Mouse (Mus musculus): ENCODE data around the gene Uggt1. TPM values are rescaled to one million over a fixed set of nuclear protein-coding genes. Genes with fewer than 3 reads are reported as not detected.

The Uggt1 gene
- polyA plus RNA-seq (2017; shearing (Covaris generic)) = 10 to 100 TPM; 22.5 to 27.7 (median 25.2) TPM

DNA sequence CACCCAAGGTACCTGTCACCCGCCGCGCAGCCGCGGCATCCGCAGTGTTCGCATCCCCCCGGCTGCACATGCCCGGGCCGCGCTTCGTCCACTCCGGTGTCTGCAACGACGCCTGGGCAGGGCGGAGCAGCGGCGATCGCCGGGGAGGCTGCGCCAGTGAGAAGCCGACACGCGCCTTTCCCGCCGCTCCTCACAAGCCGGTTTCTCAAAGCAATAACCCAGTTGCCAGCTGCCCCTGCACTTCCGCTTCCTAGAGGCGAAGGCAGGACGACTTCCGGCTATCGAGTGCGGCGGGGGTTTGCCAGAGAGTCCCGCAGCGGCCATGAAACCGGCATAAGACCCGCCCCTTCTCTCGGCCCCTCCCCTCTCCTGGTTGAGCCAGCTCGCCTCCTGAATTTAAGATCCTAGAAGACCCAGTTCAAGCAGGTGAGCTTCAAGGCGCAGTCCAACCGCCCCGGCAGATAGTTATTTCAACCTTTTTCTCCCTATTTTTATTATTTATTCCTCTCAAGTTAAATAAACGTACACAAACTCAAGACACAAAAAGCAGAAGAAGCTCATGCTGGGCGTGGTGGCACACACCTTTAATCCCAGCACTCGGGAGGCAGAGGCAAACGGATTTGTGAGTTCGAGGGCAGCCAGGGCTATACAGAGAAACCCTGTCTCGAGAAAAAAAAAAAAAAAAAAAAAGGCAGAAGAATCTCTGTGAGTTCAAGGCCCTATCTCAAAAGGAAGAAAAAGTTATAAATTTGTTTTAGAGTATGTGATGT, at the start of gene Uggt1:
Gene Uggt1 (minus strand): TSS at position 663 of the 770 bp plus-strand sequence.
- peak; percentile 91 for ATAC-seq

GRCm38 (mm10) chr1:36293470-36293869, 49.0 kb upstream of the Uggt1 start:
- peak; percentile 47 for ATAC-seq

- ATAC-seq = peak; percentile 82
Measured at GRCm38 (mm10) chr1:36281849-36282248, 37.3 kb upstream of the Uggt1 start.

GRCm38 (mm10) chr1:36280938-36281337, 36.4 kb upstream of the Uggt1 start:
- ATAC-seq = no peak

- ATAC-seq = peak; percentile 60
Measured at GRCm38 (mm10) chr1:36279202-36279601, 34.7 kb upstream of the Uggt1 start.

GRCm38 (mm10) chr1:36277267-36278060, 32.9 kb upstream of the Uggt1 start:
- no peak for ATAC-seq

DNA sequence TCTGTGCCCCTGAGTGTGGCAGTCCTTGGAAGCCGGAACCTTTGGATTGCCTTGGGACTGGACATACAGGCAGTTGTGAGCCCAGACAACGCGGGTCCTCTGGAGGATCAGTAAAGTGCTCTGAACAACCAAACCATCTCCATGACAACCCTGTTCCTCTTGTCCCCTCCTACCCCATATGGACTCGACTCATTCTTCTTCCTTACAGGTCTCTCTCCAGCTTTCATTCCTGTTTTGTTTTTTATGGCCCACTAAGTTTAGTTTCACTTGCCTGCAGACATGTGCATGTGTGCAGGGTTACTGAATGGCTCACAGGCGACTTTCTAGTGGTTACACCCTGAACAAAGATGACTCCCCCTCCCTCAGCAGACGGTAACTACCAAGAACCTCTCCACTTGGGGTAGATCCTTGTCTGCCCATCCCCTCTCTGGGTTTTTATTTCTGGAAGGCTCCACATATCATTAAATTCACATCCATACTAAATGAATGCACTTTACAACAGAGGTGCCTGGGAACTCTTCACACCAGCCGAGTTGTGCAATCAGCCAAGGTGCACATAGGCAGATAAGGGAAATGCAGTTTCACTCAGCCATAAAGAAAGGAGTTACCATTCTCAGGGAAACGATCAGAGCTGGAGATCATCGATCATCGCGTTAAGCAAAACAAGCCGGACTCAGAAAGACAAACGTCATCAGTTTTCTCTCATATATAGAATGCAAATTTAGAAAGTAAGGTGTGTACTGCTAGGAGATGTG, 31.3 kb upstream of the Uggt1 start:
- ATAC-seq = no peak

DNA sequence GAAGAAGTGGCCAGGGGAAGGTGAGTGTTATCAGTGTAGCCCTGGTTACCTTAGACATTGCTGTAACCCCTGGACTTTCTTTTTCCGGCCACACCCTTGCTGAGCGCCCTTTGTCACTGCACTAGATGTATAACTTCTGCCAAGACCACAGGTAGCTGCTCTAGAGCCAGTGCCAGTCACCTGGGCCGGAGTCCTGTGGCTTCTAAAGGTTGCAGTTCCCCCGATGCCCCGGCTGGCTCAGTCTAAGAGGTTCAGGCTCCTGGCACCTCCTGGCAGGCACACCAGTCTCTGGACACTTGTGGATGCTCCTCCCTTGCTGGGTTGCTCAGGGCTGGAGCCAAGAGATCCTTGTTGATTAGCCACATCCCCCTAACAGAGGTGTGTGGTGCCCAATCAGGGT, 29.9 kb upstream of the Uggt1 start, which contains the start of gene Neurl3:
Gene Neurl3 (minus strand): TSS at position 225 of the 400 bp plus-strand sequence.
- ATAC-seq = no peak

GRCm38 (mm10) chr1:36273288-36273687, 28.8 kb upstream of the Uggt1 start:
- peak; percentile 71 for ATAC-seq

- peak; percentile 63 for ATAC-seq
Measured at GRCm38 (mm10) chr1:36272546-36272945, 28.0 kb upstream of the Uggt1 start.

GRCm38 (mm10) chr1:36271516-36272230, 27.2 kb upstream of the Uggt1 start:
- ATAC-seq = no peak

GRCm38 (mm10) chr1:36270666-36271065, 26.1 kb upstream of the Uggt1 start:
- no peak for ATAC-seq

GRCm38 (mm10) chr1:36269121-36269795, 24.7 kb upstream of the Uggt1 start:
- no peak for ATAC-seq

DNA sequence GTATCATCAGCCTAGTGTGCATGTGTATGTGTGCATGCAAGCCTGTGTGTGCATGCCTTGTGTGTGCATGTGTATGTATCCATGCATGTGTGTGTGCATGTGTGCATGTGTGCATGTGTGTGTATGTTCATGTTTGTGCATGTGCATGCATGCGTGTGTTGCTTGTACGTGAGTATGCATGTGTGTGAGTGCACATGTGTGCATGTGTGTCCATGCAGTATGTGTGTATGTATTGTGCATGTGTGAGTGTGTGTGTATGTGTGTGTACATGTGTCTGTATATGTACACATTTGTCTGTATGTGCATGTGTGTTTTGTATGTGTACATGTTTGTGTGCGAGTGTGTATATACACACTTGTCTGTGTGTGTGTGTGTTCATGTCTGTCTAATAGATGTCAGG, 23.1 kb upstream of the Uggt1 start:
- ATAC-seq = no peak

GRCm38 (mm10) chr1:36266293-36266692, 21.8 kb upstream of the Uggt1 start:
- ATAC-seq = no peak

GRCm38 (mm10) chr1:36263833-36264488, 19.4 kb upstream of the Uggt1 start:
- peak; percentile 81 for ATAC-seq

- ATAC-seq = peak; percentile 56
Measured at GRCm38 (mm10) chr1:36261708-36262504, 17.4 kb upstream of the Uggt1 start.

GRCm38 (mm10) chr1:36260418-36260817, 15.9 kb upstream of the Uggt1 start:
- peak; percentile 27 for ATAC-seq

- ATAC-seq = no peak
Measured at GRCm38 (mm10) chr1:36259281-36259680, 14.8 kb upstream of the Uggt1 start.

DNA sequence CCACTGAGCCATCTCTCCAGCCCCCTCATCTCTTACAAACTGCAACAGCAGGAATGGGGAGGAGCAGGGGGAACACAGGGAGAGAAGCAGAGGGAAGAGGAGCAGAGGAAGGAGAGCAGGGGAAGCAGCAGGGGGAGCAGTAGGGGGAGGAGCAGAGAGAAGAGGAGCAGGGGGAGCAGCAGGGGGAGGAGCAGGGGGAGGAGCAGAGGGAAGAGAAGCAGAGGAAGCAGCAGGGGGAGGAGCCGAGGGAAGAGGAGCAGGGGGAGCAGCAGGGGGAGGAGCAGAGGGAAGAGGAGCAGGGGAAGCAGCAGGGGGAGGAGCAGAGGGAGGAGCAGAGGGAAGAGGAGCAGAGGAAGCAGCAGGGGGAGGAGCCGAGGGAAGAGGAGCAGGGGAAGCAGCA, 14.1 kb upstream of the Uggt1 start:
- no peak for ATAC-seq
